Mouse (Mus musculus) midbrain, embryonic 16.5 days (tissue): ENCODE results near the gene Camta1. TPM values are rescaled to one million over a fixed set of nuclear protein-coding genes. Genes with fewer than 3 reads are reported as not detected.
A peak's percentile ranks its signal among the peaks of the same experiment; 100 is the strongest.

ENCODE experiments used
- ATAC-seq: fragments of 200-750 bp; cut with Nextera tagmentation; 2 replicates; pipeline ENCODE4 v1.8.0; 2017; ENCODE audit warnings: moderate TSS enrichment
- H3K27ac ChIP-seq: fragments of 300-500 bp; sonication (generic); 2 replicates; pipeline ENCODE4 v1.5.1; 2014; ENCODE audit warnings: mild to moderate bottlenecking, low read length, mixed read lengths
- H3K27me3 ChIP-seq: fragments of 300-500 bp; sonication (generic); 2 replicates; pipeline ENCODE4 v1.6.1; 2014; ENCODE audit warnings: low read depth, low read length, mixed read lengths; ENCODE audit not compliant: control insufficient read depth, insufficient read depth
- H3K36me3 ChIP-seq: fragments of 300-500 bp; sonication (generic); 2 replicates; pipeline ENCODE4 v1.6.1; 2014; ENCODE audit warnings: mild to moderate bottlenecking, low read length, moderate library complexity, mixed read lengths; ENCODE audit not compliant: control insufficient read depth, insufficient read depth
- H3K4me1 ChIP-seq: fragments of 300-500 bp; sonication (generic); 2 replicates; pipeline ENCODE4 v1.6.1; 2014; ENCODE audit warnings: mild to moderate bottlenecking, low read length, mixed read lengths; ENCODE audit not compliant: control insufficient read depth, insufficient read depth
- H3K4me2 ChIP-seq: fragments of 300-500 bp; sonication (generic); 2 replicates; pipeline ENCODE4 v1.6.1; 2014; ENCODE audit warnings: mild to moderate bottlenecking, low read length, mixed read lengths
- H3K4me3 ChIP-seq: fragments of 300-500 bp; sonication (generic); 2 replicates; pipeline ENCODE4 v1.5.1; 2014; ENCODE audit warnings: low read depth, mild to moderate bottlenecking, low read length, moderate library complexity, mixed read lengths
- H3K9ac ChIP-seq: fragments of 300-500 bp; sonication (generic); 2 replicates; pipeline ENCODE4 v1.6.1; 2014; ENCODE audit warnings: low read depth, low read length, mixed read lengths
- H3K9me3 ChIP-seq: fragments of 300-500 bp; sonication (generic); replicated peaks from 2 replicates; pipeline ENCODE4 v1.6.1; 2014; ENCODE audit warnings: mild to moderate bottlenecking, low read length, mixed read lengths; ENCODE audit not compliant: control insufficient read depth, poor library complexity, severe bottlenecking
- WGBS: fragments of 180-500 bp; shearing (Covaris S2); extraction: QIAGEN DNeasy Blood & Tissue Kit; methylation state at CpG from one replicate; pipeline ENCODE4 v1.1.7; 2014; 5-methylcytosine and 5-hydroxymethylcytosine counted together
- polyA plus RNA-seq: library from polyadenylated mRNA; unstranded; fragments of >200 nt; fragmentation: Nextera tagmentation; extraction: Ambion mirVana; gene quantifications from 2 replicates; pipeline ENCODE4 v1.2.1, GENCODE M21; 2015

The Camta1 gene
- polyA plus RNA-seq, 1 experiment from 2014 or later: 159 TPM

DNA sequence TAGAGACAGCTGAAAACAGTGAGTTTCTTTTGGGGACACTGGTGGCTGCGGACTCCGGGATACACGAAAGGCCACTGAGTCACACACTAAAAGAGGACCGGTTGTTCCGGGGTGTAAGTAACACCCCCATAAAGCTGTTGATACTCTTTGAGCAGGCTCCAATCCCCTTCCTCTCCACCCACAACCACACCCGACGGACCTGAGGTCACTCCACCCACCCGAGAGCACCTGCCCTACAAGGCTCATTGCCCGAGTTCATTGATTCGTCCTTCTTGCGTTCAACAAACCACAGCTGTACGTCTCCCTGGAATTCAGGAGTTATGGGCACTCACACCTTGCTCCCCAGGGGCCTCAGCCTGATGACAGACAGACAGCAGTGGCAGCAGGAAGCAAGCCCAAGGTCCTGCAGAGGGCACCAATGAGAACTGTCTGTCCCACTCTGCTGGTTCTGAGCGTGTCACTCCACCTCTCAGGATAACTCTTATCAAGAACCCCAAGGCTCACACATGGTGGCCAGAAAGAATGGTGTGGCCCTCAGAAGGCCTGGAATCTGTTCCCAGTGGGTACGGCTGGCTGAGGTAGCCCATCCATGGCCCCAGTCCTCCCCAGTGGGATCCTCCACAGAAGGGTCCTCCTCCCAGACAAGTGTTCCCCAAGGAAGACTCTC is 158.5 kb downstream of the Camta1 start:
- Histone ChIP-seq H3K9ac (no peak overlapping the region), H3K4me3 (no peak overlapping the region), H3K4me2 (no peak overlapping the region), H3K27me3 (no peaks in the 10 kb centered on the region), H3K9me3 (no peaks in the 10 kb centered on the region), H3K27ac (no peak overlapping the region), H3K4me1 (peaks cover 3% of the 10 kb centered on the region; the same call in 1 of the 2 replicates), H3K36me3 (no peaks in the 10 kb centered on the region)
- no peak for ATAC-seq
- WGBS: 93% methylated on average over 14 of the region's 14 CpGs

DNA sequence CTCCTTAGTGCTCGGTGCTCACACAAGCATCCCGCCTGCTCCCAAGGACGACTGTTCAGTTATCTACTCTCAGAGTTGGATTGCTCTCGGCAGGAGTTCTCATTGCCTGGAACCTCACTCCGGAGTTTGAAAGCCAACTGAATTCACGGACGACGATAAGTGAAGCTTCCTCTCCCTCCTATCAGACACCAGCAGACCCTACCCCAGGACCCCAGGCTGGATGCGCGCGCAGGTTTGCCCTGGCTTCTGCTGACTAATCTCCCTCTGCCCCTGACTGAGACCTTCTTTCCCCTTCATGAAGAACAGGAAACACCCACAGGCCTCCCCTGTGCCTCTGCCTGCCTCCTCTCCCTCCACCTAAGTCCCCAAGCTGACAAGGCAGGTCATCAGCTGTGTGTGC is 159.2 kb downstream of the Camta1 start:
- no peak overlapping the region for H3K4me2 ChIP-seq
- ATAC-seq: no peak
- no peak overlapping the region for H3K27ac ChIP-seq
- no peaks in the 10 kb centered on the region for H3K9me3 ChIP-seq
- no peaks in the 10 kb centered on the region for H3K27me3 ChIP-seq
- 77% methylated on average over 11 of the region's 11 CpGs for WGBS
- no peaks in the 10 kb centered on the region for H3K36me3 ChIP-seq
- no peak overlapping the region for H3K4me3 ChIP-seq
- peaks cover 3% of the 10 kb centered on the region; the same call in 1 of the 2 replicates for H3K4me1 ChIP-seq
- H3K9ac ChIP-seq: no peak overlapping the region

DNA sequence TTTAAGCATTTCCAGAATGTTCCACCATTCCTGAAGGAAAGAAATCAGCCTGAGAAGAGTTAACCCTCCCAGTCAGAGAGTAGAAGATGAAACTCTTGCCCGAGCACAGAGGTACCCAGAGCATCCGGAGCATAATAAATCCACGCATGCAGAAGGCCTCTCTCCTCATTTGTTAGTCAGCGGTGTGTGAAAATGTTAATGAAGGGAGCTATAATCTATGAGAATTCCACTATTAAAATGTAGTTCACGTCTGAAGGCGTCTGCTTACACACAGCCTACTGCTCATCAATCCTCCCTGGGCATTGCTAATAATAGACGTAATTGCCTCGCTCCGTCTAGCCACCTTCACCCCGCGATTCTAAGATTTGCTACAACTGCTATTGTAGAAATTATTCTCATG is 165.7 kb downstream of the Camta1 start:
- no peak overlapping the region for H3K4me3 ChIP-seq
- no peaks in the 10 kb centered on the region for H3K36me3 ChIP-seq
- no peaks in the 10 kb centered on the region for H3K9me3 ChIP-seq
- no peaks in the 10 kb centered on the region for H3K27me3 ChIP-seq
- peaks cover 13% of the 10 kb centered on the region for H3K4me1 ChIP-seq
- H3K9ac ChIP-seq: no peak overlapping the region
- no peak overlapping the region for H3K4me2 ChIP-seq
- ATAC-seq: no peak
- no peak overlapping the region for H3K27ac ChIP-seq
- 28% methylated on average over 11 of the region's 11 CpGs for WGBS

DNA sequence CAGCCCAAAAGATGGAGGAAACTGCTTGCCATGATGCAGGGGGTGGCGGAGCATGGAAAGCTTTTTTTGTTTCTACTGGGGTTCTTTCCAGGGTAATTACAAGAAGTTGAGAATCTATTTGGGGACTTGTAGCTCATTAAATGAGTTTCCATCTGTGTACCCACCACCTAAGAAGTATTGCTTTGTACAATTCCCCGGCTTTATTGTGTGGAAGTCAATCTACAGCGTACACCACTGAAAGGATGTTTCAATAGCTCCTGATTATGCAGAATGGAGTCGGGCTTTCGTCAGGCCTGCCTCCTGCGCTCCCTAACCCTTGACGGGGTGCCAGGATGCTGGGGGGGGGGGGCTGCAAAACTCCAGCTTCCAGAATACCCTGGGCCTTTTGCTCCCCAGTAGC is 167.1 kb downstream of the Camta1 start:
- H3K9me3 ChIP-seq: no peaks in the 10 kb centered on the region
- H3K36me3 ChIP-seq: no peaks in the 10 kb centered on the region
- 33% methylated on average over 7 of the region's 7 CpGs for WGBS
- H3K4me3 ChIP-seq: no peak overlapping the region
- no peak overlapping the region for H3K4me2 ChIP-seq
- peak overlapping the region; percentile 32; the same call in 1 of the 2 replicates for H3K27ac ChIP-seq
- peaks cover 13% of the 10 kb centered on the region for H3K4me1 ChIP-seq
- H3K27me3 ChIP-seq: no peaks in the 10 kb centered on the region
- ATAC-seq: no peak
- H3K9ac ChIP-seq: no peak overlapping the region

DNA sequence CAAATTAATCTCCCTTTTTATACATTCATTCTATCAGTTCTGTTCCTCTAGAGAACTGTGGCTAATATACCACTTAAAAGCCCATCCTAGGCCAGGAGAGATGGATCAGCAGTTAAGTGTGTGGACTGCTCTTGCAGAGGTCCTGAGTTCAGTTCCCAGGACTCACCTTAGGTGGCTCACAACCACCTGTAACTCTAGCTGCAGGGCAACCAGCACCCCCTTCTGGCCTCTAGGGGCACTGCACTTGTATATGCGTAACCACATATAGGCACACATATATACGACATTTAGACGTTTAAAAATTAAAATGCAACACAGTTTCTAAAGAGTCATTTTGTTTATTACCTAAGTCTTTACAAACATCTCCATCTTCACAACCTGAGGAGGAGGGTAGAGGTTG is 167.6 kb downstream of the Camta1 start:
- Histone ChIP-seq H3K4me1 (peaks cover 13% of the 10 kb centered on the region), H3K4me2 (no peak overlapping the region), H3K36me3 (no peaks in the 10 kb centered on the region), H3K27me3 (no peaks in the 10 kb centered on the region), H3K27ac (no peak overlapping the region), H3K9me3 (no peaks in the 10 kb centered on the region), H3K4me3 (no peak overlapping the region), H3K9ac (no peak overlapping the region)
- ATAC-seq: no peak
- WGBS: 93% methylated on average over 3 of the region's 3 CpGs

DNA sequence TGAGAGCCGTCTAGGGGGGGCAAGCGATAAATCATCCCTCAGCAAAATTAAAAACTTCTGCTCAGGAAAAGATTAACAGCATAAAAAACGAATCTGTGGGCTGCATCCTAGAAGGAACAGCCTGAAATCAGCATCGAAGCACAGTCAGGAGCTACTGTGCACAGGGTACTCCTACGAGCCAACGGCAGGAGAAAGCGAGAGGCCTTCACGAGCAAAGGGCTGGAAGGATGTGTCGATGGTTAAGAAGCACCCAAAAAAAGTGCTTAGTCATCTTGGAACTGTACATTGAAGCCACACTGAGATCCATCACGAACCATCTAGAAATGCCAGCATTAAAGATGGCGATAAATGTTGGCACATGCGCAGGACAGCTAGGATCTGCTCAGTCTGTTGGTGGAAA is 171.6 kb downstream of the Camta1 start:
- H3K9me3 ChIP-seq: no peaks in the 10 kb centered on the region
- no peak overlapping the region for H3K4me3 ChIP-seq
- H3K36me3 ChIP-seq: no peaks in the 10 kb centered on the region
- H3K4me1 ChIP-seq: peaks cover 10% of the 10 kb centered on the region
- no peak for ATAC-seq
- 91% methylated on average over 12 of the region's 12 CpGs for WGBS
- H3K9ac ChIP-seq: no peak overlapping the region
- H3K27ac ChIP-seq: no peak overlapping the region
- no peak overlapping the region for H3K4me2 ChIP-seq
- no peaks in the 10 kb centered on the region for H3K27me3 ChIP-seq

DNA sequence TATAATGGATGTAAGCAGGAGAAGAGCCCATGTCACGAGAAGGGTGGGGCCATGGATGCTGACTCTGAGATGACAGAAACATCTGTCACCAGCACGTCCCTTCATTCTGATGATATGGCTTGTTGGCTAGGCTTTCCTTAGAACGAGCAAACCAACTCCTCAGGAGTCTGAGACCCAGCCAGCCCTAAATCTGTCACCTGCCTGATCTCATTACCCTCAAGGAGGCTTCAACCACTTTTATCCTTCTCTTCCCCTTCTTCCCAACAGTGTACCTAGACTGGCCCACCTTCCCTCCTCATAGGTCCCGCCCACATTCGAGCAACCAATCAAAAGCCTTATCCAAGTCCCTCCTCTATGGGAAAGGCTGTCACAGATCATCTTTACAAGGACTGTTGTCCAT is 173.5 kb downstream of the Camta1 start:
- Histone ChIP-seq H3K4me3 (no peak overlapping the region), H3K4me1 (peaks cover 5% of the 10 kb centered on the region; the same call in 1 of the 2 replicates), H3K9me3 (no peaks in the 10 kb centered on the region), H3K27me3 (no peaks in the 10 kb centered on the region), H3K4me2 (no peak overlapping the region), H3K9ac (no peak overlapping the region), H3K27ac (no peak overlapping the region), H3K36me3 (no peaks in the 10 kb centered on the region)
- 89% methylated on average over 5 of the region's 5 CpGs for WGBS
- no peak for ATAC-seq

DNA sequence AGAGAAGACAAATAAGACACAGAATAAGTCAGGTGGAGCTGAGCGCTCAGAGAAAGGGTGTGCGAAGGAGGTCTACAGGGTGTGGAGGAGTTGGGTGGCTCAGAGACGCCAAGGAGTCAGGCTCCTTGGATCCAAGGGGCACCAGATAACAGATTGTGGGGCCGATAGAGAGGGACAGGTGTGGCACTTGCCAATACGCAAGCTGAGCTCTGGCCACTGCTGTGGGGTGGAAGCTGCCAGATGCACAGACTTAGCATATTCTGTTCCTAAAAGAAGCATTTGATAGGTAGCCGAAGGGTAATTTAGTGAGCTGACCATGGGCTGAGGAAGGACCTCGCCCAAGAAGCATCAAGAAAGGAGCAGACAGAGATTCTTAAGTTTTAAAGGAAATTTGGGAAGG is 177.1 kb downstream of the Camta1 start:
- no peaks in the 10 kb centered on the region for H3K27me3 ChIP-seq
- H3K9ac ChIP-seq: no peak overlapping the region
- no peak overlapping the region for H3K4me2 ChIP-seq
- H3K4me1 ChIP-seq: peaks cover 5% of the 10 kb centered on the region; the same call in 1 of the 2 replicates
- ATAC-seq: no peak
- no peak overlapping the region for H3K27ac ChIP-seq
- WGBS: 91% methylated on average over 7 of the region's 7 CpGs
- H3K36me3 ChIP-seq: no peaks in the 10 kb centered on the region
- no peak overlapping the region for H3K4me3 ChIP-seq
- H3K9me3 ChIP-seq: no peaks in the 10 kb centered on the region

DNA sequence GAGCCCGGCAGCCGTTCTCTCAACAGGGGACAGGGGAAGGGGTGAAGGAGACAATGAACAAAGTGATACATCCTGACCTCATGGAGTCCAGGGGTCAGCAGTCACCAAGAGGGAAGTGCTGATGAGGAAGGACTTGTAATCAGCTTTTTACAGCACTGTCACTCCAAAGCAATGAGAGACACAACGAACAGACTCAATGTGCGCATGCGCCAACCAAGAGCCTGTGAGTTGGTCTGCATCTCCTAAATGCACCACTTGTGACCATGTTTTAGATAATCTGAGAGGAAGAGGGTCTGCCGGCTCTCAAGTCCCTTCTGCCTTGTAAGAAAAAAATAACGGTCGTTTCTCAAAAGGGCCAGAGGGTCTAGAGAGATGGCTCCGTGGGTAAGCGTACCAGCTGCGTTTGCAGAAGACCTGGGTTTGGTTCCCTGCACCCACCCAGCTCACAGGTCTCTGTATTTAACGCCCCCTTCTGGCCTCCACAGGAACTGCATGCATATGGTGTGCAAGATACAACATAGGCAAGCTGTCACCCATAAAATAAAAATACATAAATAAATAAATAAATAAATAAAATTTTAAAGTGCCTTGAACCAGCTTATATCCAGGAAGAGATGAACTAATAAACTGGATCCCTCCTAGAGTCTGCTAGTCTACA is 178.7 kb downstream of the Camta1 start:
- Histone ChIP-seq H3K4me3 (no peak overlapping the region), H3K27ac (no peak overlapping the region), H3K9ac (no peak overlapping the region), H3K9me3 (no peaks in the 10 kb centered on the region), H3K27me3 (no peaks in the 10 kb centered on the region), H3K4me2 (no peak overlapping the region), H3K36me3 (no peaks in the 10 kb centered on the region), H3K4me1 (peaks cover 5% of the 10 kb centered on the region; the same call in 1 of the 2 replicates)
- no peak for ATAC-seq
- 81% methylated on average over 12 of the region's 12 CpGs for WGBS
